Mouse (Mus musculus) megakaryocyte, adult 5-6 weeks (primary cell): Measurements from ENCODE around the gene Pou2f3. TPM values are rescaled to one million over a fixed set of nuclear protein-coding genes. Genes with fewer than 3 reads are reported as not detected.

Experiments used
- ATAC-seq: 2 replicates; pipeline ENCODE4 v1.8.0; 2016; ENCODE audit warnings: mild to moderate bottlenecking, inconsistent platforms; ENCODE audit not compliant: poor library complexity, severe bottlenecking
- total RNA-seq, 2 experiments: library from RNA; stranded (forward) in 1 of 2; stranded (reverse) in 1 of 2; fragments of 153-499, 151-499 nt in 1 of 2; fragments of 221-1000, 200-1000 nt in 1 of 2; gene quantifications; 2 replicates each; pipeline versions ENCODE4 v1.2.3 to v1.2.4; 2015 to 2017

Pou2f3 gene
- total RNA-seq, 2 experiments from 2014 or later: not detected

DNA sequence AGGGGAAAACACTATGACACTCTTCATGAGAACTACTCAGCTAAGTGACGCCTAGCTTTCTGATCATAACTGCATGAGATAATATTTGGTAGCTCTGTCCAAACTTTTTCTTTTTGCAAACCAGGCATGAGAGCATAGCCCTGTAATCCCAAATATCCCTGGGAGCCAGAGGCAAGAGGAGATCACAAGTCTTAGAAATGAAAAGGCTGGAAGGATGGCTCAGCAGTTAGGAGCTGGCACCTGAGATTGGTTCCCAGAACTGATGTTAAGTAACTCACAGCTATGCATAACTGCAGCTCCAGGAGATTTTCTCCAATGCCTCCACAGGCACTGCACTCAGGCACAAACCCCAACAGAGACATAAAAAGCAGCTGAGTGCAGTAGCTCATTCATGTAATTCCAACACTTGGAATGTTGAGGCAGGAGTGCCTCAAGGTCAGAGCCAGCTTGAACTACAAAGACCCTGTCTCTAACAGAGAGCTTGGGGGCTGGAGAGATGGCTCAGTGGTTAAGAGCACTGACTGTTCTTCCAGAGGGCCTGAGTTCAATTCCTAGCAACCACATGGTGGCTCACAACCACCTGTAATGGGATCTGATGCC is 124.4 kb downstream of the Pou2f3 start:
- ATAC-seq: no peak

GRCm38 (mm10) chr9:43084496-43085362 is 125.4 kb downstream of the Pou2f3 start:
- ATAC-seq: no peak

DNA sequence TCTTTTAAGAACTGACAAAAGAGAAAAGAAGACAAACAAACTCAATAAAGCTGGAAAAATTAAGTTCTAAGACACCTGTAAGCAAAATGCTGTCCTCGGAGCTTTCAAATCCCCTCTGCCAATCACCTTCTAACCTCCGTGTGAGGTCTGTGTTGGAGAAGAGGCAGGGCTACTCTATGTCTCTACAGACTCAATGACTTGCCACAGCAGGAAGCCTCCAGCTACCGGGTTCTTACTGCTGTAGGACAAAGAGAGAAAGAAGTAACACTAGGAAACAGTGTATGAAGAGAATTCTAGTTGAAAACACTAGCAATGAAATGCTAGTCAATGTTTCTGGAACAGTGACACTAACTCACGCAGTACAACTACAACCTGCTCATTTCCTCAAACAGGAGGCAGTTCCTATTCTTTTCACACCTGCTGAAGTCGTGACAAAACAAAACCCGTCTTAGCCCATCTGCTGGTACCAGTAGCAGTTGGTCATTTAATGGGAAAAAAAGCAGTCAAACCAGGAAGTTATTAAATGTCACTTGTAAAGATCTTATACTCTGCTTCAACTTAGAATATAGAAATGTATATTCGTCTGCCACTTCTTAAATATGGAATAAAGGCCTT is 126.6 kb downstream of the Pou2f3 start:
- ATAC-seq: no peak

GRCm38 (mm10) chr9:43078711-43079110 is 131.5 kb downstream of the Pou2f3 start:
- ATAC-seq: no peak

DNA sequence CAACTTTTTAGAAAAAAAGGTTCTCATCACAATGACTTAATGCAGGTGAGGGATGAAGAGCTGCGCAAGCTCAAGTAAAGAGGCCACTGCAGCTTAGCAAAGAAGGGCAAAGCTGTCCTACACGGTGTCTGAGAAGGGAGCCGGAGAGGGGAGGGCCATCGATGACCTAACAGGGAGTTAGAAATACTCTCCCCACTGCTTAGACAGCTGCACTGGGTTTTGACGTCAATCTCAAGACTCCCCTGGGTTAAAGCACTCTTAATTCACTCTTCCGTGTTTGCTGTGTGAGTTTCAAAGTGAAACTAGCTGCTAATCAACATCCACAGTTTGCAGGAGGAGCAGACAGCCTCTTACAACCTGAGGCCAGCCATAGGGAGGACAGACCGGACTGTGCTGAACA is 134.0 kb downstream of the Pou2f3 start:
- ATAC-seq: no peak

DNA sequence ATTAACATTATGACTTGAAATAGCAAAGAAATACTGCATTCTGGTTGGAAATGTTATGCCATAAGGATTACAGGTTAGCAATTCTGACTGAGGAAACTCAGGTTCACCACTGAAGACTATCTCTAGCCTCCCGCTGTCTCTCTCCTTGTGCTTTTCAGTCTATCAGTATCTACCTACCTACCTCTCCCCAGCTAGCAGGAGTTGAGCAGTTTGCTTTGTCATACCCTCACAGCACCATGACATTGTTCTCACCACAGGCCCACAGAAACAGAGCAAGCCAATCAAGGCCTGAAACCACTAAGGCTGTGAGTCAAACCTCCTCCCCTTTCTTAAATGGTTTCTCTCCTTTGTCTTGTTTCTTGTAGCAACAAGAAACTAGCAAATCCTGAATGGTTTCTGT is 135.6 kb downstream of the Pou2f3 start:
- no peak for ATAC-seq

Other genes with a start within 250 kb of the Pou2f3 start
- 0.78 and 1.9 TPM in 2 replicates for gene Arhgef12, start 103.1 kb downstream of the Pou2f3 start, total RNA-seq (2015)
- gene Arhgef12, start 103.1 kb downstream of the Pou2f3 start, total RNA-seq (2017): 1.1 and 5.7 TPM in 2 replicates
- not detected in 2 replicates for gene Tmem136, start 93.8 kb downstream of the Pou2f3 start, total RNA-seq (2015)
- gene Tmem136, start 93.8 kb downstream of the Pou2f3 start, total RNA-seq (2017): not detected in 2 replicates
- gene Oaf, start 29.5 kb upstream of the Pou2f3 start, total RNA-seq (2015): 7.0 and 7.2 TPM in 2 replicates
- gene Oaf, start 29.5 kb upstream of the Pou2f3 start, total RNA-seq (2017): 3.2 and 3.7 TPM in 2 replicates
- gene Trim29, start 100.5 kb upstream of the Pou2f3 start, total RNA-seq (2015): not detected in 2 replicates
- gene Trim29, start 100.5 kb upstream of the Pou2f3 start, total RNA-seq (2017): not detected in 2 replicates